In genomic region chr8:105310118-105310517, GRCm38 (mm10) we compare ENCODE assay signal across 23 mouse cellular contexts. TPM values are rescaled to one million over a fixed set of nuclear protein-coding genes. Genes with fewer than 3 reads are reported as not detected.
"Had no signal": no experiment of that assay in that cellular context is flagged by ENCODE, and none has a peak within 500 bp of the region (broad histone marks: within the 10 kb centered on the region; RNA-seq: fewer than 3 reads in every experiment).

No protein-coding gene starts in this region.

- DNase-seq: kidney, adult 8-10 months; kidney, postnatal 10 days; kidney, postnatal 36 days; layer of hippocampus, postnatal 36 days; lung, adult 2 months; lung, postnatal 14 days; lung, postnatal 4 days; retina, postnatal 1 day; right cerebral cortex, postnatal 25 days; spleen, adult 18-20 months; thymus, adult 18-20 months; thymus, postnatal 4 days had no signal

- H3K27me3 ChIP-seq: kidney, embryonic 15.5 days; limb, embryonic 12.5 days; limb, embryonic 15.5 days; liver, embryonic 15.5 days; midbrain, embryonic 12.5 days; neural tube, embryonic 13.5 days had no signal

- ATAC-seq: midbrain, embryonic 16.5 days had no signal

- H3K9ac ChIP-seq: kidney, embryonic 15.5 days; limb, embryonic 12.5 days; limb, embryonic 15.5 days; liver, embryonic 15.5 days; midbrain, embryonic 12.5 days; neural tube, embryonic 13.5 days had no signal

- H3K4me2 ChIP-seq: kidney, embryonic 15.5 days; limb, embryonic 12.5 days; limb, embryonic 15.5 days; liver, embryonic 11.5 days; liver, embryonic 15.5 days; midbrain, embryonic 12.5 days; neural tube, embryonic 13.5 days had no signal

- H3K4me3 ChIP-seq: kidney, embryonic 15.5 days; left cerebral cortex, adult 2 months; limb, embryonic 12.5 days; limb, embryonic 15.5 days; liver, embryonic 15.5 days; midbrain, embryonic 12.5 days; myocyte; neural tube, embryonic 13.5 days had no signal

- H3K27ac ChIP-seq: kidney, embryonic 15.5 days; left cerebral cortex, adult 2 months; limb, embryonic 12.5 days; limb, embryonic 15.5 days; liver, embryonic 15.5 days; midbrain, embryonic 12.5 days; neural tube, embryonic 13.5 days had no signal

- H3K9me3 ChIP-seq: kidney, embryonic 15.5 days; limb, embryonic 12.5 days; limb, embryonic 15.5 days; liver, embryonic 15.5 days; midbrain, embryonic 12.5 days; neural tube, embryonic 13.5 days had no signal

RNA-seq across cellular contexts. Expression of gene Exoc3l, which starts 14.2 kb away (rescaled TPM):
- total RNA-seq: monocyte, adult 5-6 weeks had no signal
